Mouse (Mus musculus) embryo, embryonic 11.5 days (tissue): ENCODE results near the gene Oxct1.

Experiments used
- DNase-seq: peaks from one replicate; pipeline ENCODE4 v3.0.0-alpha.2; 2012; ENCODE audit warnings: low read depth, low spot score

Oxct1 gene

GRCm38 (mm10) chr15:4026231-4026773, at the start of gene Oxct1:
Gene Oxct1 (plus strand): TSS chr15:4026383.
- DNase-seq: peak; percentile 77

DNA sequence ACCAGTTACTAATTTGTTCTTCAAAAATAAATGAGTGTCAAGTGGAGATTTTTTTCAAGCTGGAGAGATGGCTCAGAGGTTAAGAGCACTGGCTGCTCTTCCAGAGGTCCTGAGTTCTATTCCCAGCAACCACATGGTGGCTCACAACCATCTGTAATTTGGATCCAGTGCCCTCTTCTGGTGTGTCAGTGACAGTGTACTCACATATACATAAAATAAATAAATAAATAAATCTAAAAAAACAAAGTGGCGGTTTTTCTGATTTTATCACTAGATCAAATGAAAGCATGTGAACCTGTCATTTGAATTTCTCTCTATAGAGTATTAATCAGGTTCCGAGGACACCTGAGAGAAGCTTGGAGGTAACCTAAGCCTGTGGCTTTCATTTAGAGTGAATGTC, 47.9 kb upstream of the Oxct1 start:
- DNase-seq: no peak

DNA sequence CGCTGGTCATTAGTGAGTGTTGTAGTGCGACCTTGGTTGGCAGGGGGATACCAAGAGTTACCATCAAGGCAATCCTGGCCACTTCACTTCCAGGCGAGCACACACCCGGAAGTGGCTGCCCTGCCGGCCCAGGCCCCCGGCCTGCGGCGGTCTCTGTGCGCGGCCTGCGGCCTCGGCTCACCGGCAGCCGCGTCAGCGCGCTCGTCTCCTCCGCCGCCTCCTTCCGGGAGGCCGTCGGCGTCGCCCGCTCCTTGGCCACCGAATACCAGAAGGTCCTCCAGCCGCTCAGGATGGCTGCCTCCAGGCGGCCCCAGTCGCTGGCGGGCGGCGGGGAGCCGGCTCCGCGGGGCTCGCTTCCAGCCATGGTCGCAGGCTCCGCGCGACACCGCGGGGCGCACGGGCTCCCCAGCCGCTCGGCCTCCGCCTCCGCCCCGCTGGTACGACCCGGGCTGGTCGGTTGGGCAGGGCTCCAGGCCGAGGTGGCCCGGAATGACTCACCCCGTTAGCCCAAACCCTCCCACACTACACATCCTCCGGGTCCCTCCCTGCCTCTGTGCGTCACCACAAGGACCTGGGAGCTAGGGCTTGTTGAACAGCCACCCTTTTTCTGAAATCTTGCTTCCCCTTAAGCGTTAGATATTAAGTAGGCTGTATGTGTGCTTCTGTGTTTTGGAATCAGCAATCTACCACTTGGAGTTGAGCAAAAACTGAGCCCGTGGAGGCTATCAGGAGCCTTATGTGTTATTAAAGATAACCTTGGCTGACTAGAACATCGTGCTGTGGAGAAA, 46.9 kb upstream of the Oxct1 start, which contains the start of gene Fbxo4:
Fbxo4 (minus strand) TSS at position 513 of the 788 bp plus-strand sequence.
- DNase-seq: peak; percentile 40

DNA sequence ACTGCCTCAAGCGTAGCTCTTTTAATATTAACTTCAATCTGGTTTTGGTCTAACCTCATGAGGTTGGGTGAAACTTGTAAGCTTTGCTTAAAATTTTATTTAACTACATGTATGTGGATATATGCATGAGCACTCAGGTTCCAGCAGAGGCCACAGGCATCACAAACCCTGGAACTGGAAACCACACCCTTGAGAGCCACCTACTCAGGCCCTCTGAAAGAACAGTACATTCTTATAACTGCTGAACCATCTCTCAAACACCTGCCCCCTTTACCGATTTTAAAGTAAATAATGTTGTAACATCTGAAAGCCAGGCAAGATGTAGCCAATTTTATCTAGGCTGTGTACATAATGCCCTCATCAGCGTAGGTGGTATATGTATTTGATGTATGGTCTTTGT, 46.3 kb upstream of the Oxct1 start:
- DNase-seq: no peak

GRCm38 (mm10) chr15:3982732-3983131, 43.5 kb upstream of the Oxct1 start:
- DNase-seq: no peak

DNA sequence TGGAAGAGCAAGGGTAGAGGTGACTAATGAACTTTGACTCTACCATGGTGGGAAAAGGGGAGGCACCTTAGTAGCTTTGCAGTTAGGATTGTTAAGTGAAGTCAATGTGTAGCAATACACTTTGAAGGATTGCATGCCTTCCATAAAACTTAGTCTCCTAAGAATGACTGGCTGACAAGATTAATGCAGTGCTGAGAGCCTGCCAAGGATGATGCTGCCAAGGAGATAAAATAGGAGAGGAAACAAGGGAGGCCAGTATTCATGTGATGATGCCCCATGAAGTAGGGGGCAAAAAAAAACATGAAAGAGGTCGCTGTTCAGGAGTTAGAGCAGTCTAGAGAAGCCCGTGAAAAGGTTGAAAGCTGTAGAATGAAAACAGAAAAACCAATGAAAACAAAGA, 41.3 kb upstream of the Oxct1 start:
- DNase-seq: no peak

DNA sequence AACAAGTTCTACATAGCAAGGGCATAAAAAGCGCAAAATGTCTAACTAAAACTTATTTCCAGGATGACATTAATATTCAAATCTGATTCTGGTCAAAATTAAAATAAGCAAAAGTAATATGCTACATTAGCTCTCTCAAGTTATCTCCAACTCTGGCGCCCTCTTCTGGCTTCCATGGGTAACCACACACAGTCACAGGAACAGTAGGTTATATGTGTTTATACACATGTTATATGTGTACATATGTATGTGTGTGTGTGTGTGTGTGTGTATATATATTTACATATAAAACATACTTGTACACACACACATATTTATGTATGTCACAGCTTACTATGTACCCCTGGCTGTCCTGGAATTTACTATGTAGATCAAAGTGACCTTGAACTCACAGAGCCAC, 38.2 kb upstream of the Oxct1 start:
- peak; percentile 16 for DNase-seq

DNA sequence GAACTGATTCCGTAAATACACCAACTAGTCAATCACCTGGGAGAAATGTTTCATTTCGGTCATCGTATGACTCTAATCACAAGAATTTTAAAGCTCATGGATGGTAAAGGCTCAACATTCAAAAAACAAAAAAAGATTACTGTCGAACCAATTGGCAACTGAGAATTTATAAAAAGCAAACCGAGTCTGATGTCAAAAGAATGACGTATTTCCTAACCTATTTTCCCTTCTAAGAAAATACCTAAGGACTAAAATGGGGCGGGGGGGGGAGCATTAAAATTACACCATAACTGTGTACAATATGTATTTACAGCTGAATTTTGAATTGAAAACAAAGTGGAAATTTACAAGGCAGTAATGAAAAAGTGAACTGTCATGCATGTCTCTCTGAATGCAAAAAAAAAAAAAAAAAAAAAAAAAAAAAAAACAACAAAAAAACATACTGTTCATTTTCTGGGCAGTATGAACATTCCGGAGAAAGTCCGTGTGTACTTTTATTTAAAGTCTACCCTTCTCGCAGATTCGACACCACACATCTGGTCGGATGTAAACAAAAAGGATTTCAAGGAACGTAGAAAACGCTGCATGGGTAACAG, 31.2 kb upstream of the Oxct1 start:
- no peak for DNase-seq

DNA sequence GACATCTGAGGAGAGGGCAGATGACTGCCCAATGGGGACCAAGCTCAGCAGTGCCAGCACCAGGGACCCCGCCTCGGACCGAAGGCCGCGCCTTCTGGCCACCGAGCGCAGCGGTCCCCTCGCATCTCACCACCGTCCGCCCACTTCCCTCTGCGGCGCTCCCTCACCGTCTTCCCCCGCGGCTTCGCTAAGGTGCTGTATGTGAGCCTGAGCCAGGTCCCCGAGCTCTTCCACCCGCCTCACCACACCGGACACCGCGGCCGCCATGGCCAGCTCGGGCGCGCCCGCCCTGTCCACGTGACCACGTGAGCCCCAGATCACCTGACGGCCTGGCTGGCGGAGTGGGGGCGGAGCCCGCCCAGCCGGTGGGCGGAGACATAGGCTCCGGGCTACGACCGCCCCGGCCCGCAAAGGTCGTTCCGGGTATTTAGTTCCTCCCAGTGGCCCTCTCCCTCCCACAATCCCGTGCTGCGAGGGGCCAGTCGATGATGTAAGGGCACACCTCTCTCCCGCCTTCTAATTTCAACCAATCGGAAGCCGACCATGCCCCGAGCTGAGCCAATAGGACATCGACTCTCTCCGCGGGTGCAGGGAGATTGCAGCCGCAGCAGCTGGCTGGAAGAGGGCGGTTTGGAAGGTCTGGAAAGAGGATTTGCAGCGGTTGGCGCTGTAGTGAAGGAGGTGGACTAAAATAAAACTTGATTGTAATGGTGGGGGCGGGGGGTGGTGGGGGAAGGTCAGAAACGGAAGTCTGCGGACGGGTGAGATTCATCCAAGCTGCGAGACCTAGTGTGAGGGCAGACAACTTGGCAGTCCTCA, 30.5 kb upstream of the Oxct1 start, which contains the start of gene AW549877:
AW549877 (minus strand) TSS at position 297 of the 819 bp plus-strand sequence.
- peak; percentile 96 for DNase-seq

DNA sequence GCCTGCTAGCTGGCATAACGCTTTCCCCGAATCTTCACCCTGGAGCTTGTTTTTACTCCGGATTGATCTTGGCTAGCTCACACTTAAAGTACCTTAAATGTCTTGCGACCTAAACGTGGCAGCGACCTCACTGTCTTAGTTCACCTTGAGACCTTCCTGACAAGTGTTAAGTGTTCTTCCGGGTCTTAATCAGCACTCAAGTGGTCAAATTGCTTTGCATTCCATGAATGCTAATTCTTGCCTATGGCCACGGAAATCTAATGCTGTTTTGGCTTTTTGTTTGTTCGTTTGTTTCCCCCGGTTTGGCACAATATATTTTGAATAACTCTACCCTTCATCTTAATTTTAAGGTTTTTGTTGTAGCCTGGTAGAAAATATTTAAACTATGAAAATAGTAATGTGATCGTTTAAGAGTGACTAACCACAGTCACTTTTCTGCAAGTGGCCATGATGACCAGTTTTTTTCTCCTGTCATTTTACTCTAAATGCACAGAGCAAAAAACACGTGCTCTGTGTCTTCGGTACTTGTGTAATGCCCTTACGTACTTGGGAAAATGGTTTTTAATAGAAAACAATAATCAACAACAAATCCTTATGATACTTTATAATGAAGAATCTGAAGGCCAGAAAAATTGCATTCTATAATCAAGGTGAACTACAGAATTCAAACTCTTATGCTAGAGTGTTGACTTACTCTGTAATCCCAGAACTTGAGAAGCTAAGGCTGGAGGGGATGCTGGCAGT, 29.7 kb upstream of the Oxct1 start:
- DNase-seq: no peak

DNA sequence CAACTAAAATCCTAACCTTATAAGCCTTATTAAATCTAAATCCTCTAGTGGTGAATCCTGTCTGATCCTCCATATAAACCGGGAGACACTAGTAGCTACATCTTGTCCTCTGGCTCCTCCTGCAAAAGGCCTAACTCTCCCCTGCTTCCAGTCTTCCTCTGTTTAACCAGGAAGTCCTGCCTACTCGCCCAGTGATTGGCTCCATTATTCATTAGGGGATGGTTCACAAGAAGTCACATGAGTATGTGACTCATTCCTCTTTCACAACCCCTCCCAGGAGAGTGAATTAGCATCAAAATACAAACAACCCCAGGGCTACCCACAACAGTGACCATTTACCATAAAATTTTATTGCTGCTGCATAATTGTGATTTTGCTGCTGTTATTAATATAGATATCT, 27.0 kb upstream of the Oxct1 start:
- no peak for DNase-seq

GRCm38 (mm10) chr15:4000536-4000935, 25.6 kb upstream of the Oxct1 start:
- no peak for DNase-seq

DNA sequence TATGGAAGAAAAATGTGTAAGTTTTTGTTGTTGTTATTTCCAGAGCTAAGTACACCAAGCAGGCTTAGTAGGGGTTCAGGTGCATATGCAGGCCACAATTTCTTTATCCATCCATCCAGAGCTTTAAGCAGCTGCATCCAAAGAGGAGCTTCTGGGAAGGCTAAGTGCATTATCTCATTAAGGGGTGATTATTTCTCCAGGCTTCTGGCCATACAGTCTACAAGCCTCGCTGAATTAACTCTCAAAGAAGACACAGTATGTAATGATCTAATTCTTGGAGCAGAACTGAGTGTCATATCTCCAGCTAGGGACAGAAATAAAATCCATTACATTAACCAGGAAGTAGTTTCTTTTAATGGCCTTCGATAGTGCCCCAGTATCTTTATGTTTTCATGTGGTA, 12.3 kb upstream of the Oxct1 start:
- DNase-seq: no peak

DNA sequence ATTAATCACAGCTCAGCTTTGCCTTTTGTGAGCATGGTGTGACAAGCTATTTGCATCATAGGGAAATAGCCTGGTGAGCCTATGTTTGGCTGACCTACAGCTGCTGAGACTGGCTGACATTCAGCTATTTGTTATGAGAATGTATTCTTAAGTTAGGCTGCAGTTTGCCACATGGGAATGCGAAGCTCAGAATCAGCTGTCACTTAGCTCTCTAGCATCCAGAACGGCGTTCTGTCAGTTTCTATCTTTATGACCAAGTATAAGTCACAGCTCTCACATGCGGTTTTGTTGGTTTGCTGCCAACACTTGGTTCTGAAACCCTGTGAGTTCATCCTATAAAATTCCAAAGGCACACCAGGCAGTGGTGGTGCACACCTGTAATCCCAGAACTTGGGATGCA, 5.5 kb upstream of the Oxct1 start:
- DNase-seq: no peak

- DNase-seq: no peak
Measured at GRCm38 (mm10) chr15:4023747-4024146, 2.4 kb upstream of the Oxct1 start.

- DNase-seq: no peak
Measured at GRCm38 (mm10) chr15:4024726-4025507, 1.3 kb upstream of the Oxct1 start.

DNA sequence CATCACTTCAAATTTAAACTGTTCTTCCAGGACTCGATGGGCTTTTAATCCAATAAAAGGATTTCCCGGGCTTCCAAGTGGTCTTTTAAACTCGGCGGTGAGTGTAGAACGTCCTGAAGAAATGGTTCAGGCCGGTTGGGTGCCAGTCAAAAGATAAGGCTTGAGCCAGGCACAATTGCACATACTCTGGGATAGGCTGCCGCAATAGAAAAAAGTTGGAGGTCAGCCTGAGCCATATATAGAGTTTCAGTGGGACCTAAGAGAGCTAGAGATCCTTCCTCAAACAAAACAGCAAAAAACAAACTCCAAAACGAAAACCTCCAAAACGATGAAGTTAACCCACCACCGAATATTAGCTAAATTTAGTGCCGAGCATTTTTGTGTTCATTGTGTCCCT, 677 bp upstream of the Oxct1 start:
- DNase-seq: no peak

DNA sequence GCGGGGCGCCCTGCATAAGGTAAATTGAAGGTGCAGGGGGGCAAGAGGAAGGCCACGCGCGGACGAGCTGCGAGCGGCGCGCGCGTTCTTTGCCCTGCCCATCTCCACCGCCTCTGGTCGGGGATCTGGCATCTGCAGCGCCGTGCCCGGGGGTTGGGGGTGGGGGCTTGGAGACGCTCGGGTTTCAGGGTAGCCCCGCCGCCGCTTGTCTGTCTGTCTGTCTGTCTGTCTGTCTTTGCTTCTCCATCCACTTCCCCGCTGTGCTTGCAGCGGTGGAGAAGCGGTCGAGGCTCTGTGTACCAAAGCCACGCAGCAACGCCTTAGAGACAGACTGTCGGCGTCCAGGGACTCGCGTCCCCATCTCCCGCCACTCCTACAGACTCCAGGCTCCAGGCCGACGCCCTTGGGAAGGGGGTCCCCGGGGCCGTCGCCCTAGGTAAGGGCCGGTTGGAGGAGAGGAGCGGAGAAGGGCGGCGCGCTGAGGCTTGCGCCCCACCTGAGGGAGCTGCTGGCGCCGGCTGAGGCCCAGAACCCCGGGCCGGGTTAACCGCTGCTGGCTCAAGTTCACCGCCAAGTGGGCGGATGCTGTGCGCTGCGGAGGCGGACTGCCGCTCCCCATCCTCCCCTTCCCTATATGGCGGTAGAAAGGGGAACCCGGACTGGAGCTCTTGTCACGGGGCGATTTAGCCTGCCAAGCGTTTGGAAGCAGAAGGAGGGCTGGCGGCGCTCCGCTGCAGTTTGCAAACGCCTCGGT, 825 bp downstream of the Oxct1 start:
- DNase-seq: peak; percentile 66

- no peak for DNase-seq
Measured at GRCm38 (mm10) chr15:4027671-4028410, 1.7 kb downstream of the Oxct1 start.
